Mouse (Mus musculus) megakaryocyte, embryonic 14.5 days (primary cell): ENCODE results near the gene Cnot6l.

Experiments used
- FLI1 ChIP-seq: IDR thresholded peaks from 2 replicates; pipeline ENCODE4 v1.6.1; 2012; ENCODE audit warnings: low read length, inconsistent platforms, mixed read lengths
- GATA1 ChIP-seq: IDR thresholded peaks from 3 replicates; pipeline ENCODE4 v1.6.1; 2012; ENCODE audit warnings: mixed read lengths, low read length, inconsistent platforms, borderline replicate concordance

- TF ChIP-seq GATA1 (no peak), FLI1 (no peak)
Observed at GRCm38 (mm10) chr5:96200269-96200668, 36.3 kb upstream of the Cnot6l start.
